Mouse (Mus musculus) liver, adult 2 months (tissue): ENCODE measurements around the gene Tmprss3.

Experiments used
- CTCF ChIP-seq: fragments of 200-500 bp; IDR thresholded peaks from 2 replicates; pipeline ENCODE4 v1.5.1; 2011; ENCODE audit warnings: low read depth, low read length, control low read depth
- POLR2A ChIP-seq: fragments of 200-500 bp; IDR thresholded peaks from 2 replicates; pipeline ENCODE4 v1.6.1; 2011; ENCODE audit warnings: low read length, control low read depth; ENCODE audit not compliant: insufficient read depth; ENCODE audit errors: extremely low read depth

- TF ChIP-seq CTCF (no peak), POLR2A (no peak)
These were observed 45.7 kb downstream of the Tmprss3 start for GRCm38 (mm10) chr17:31152966-31153499.
